Mouse (Mus musculus): ENCODE measurements around the gene Kcnc1.

DNA sequence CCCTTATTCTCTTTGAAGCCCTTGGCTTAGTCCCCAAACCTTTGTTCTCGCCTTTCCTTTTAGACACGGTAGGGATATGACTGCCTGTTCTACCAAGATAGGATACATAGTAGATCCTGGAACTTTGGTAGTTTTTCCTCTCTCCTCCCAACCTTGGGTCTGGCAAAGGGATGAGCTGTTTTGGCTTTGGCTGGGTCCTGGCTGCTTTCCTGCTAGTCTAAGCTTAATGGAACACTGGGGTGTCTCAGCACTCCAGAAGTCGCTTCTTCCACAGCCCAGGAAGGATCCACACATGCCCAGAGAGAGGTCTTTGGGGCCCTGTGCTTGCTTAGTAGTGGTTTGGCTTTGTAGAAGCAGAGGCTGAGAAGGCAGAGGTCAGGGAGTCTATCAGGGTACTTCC, 27.7 kb downstream of the Kcnc1 start:
- TF ChIP-seq EP300 (IDR thresholded peaks at IDR 0.05; ENCODE audit: low read depth) (no peak), CTCF (IDR thresholded peaks at IDR 0.05; ENCODE audit: low read depth) (no peak)

Measured in liver, embryonic 14.5 days (tissue).